Mouse (Mus musculus): ENCODE data around the gene Hsp90aa1.
"Not testable (repeated sequence)": the region's sequence is repeated elsewhere in the genome, so short reads cannot be mapped to it uniquely, and the experiment has no call there.

DNA sequence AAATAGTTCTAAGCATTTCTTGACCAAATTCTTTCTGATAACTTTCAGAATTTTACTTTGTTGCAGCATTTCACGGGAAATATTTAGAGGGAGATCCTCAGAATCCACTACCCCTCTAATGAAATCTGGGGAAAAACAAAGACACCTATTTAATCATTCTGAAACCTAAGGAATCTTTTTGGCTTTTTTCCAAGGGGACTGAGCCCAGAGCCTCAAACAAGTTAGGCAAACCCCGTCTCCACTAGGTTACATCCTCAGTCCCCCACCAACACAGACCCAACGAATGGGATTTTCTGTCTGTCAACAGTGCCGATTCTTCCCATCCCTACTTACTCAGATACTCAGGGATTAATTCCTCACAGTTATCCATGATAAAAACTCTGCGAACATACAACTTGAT lies 9.2 kb downstream of the Hsp90aa1 start:
- not testable (repeated sequence) for TF ChIP-seq CTCF, POLR2A (IDR thresholded peaks at IDR 0.05; ENCODE audit: extremely low read depth, insufficient read depth, low read length)
